Mouse (Mus musculus) MEL (cell line): ENCODE results near the gene Obox8. TPM values are rescaled to one million over a fixed set of nuclear protein-coding genes. Genes with fewer than 3 reads are reported as not detected.

ENCODE experiments used
- DNase-seq: peaks from one replicate; pipeline ENCODE4 v3.0.0; 2011; ENCODE audit warnings: low read depth, low spot score
- H3K27ac ChIP-seq: 2 replicates; pipeline ENCODE4 v1.5.1; 2012; ENCODE audit warnings: low read depth, mild to moderate bottlenecking, control low read depth, low read length, moderate library complexity; ENCODE audit not compliant: control insufficient read depth
- H3K27me3 ChIP-seq, 2 experiments: fragments of 150-350 bp in 1 of 2; sonication (generic) in 1 of 2; 2 replicates each; pipeline ENCODE4 v1.6.1; 2012; ENCODE audit warnings: low read length in 2 of 2, mild to moderate bottlenecking in 2 of 2, improper control_type of control experiment in 1 of 2, moderate library complexity in 1 of 2; ENCODE audit not compliant: insufficient read depth in 2 of 2, control insufficient read depth in 1 of 2
- H3K36me3 ChIP-seq, 2 experiments: 2 replicates each; pipeline ENCODE4 v1.6.1; 2012 to 2014; ENCODE audit warnings: low read length in 2 of 2, improper control_type of control experiment in 1 of 2, inconsistent platforms in 1 of 2, mild to moderate bottlenecking in 1 of 2; ENCODE audit not compliant: insufficient read depth in 2 of 2, control insufficient read depth in 1 of 2
- H3K4me1 ChIP-seq, 2 experiments: fragments of 150-350 bp in 1 of 2; sonication (generic) in 1 of 2; 2 replicates each; pipeline ENCODE4 v1.6.1; 2012; ENCODE audit warnings: low read length in 2 of 2, improper control_type of control experiment in 1 of 2, mild to moderate bottlenecking in 1 of 2; ENCODE audit not compliant: insufficient read depth in 2 of 2, control insufficient read depth in 1 of 2
- H3K4me3 ChIP-seq, 2 experiments: fragments of 150-350 bp in 1 of 2; sonication (generic) in 1 of 2; 2 replicates each; pipeline ENCODE4 v1.5.1; 2012; ENCODE audit warnings: low read depth in 2 of 2, low read length in 2 of 2, mild to moderate bottlenecking in 2 of 2, moderate library complexity in 2 of 2, control low read depth in 1 of 2, improper control_type of control experiment in 1 of 2; ENCODE audit not compliant: control insufficient read depth in 1 of 2, insufficient read depth in 1 of 2
- H3K79me2 ChIP-seq: 2 replicates; pipeline ENCODE4 v1.6.1; 2012; ENCODE audit warnings: mild to moderate bottlenecking, low read length, moderate library complexity; ENCODE audit not compliant: control insufficient read depth, poor library complexity, insufficient read depth
- H3K9ac ChIP-seq: 2 replicates; pipeline ENCODE4 v1.6.1; 2012; ENCODE audit warnings: low read depth, mild to moderate bottlenecking, control low read depth, low read length, moderate library complexity; ENCODE audit not compliant: control insufficient read depth, poor library complexity, severe bottlenecking
- H3K9me3 ChIP-seq: fragments of 150-350 bp; sonication (generic); replicated peaks from 2 replicates; pipeline ENCODE4 v1.6.1; 2012; ENCODE audit warnings: mild to moderate bottlenecking, low read length, improper control_type of control experiment, moderate library complexity; ENCODE audit not compliant: insufficient read depth
- CHD1 ChIP-seq: IDR thresholded peaks from 2 replicates; pipeline ENCODE4 v1.6.1; 2012; ENCODE audit warnings: low read depth, mild to moderate bottlenecking, inconsistent platforms, low read length, improper control_type of control experiment
- CHD2 ChIP-seq: IDR thresholded peaks from 2 replicates; pipeline ENCODE4 v1.6.1; 2011; ENCODE audit warnings: low read length, improper control_type of control experiment
- GATA1 ChIP-seq: IDR thresholded peaks from 2 replicates; pipeline ENCODE4 v1.6.1; 2011; ENCODE audit warnings: low read depth, low read length, improper control_type of control experiment
- JUND ChIP-seq: IDR thresholded peaks from 2 replicates; pipeline ENCODE4 v1.6.1; 2011; ENCODE audit warnings: low read depth, mild to moderate bottlenecking, improper control_type of control experiment, low read length
- KAT2A ChIP-seq: conservative IDR thresholded peaks from 2 replicates; pipeline ENCODE4 v1.6.1; 2012; ENCODE audit warnings: low read depth, low read length, improper control_type of control experiment, inconsistent platforms
- MAFK ChIP-seq: IDR thresholded peaks from 2 replicates; pipeline ENCODE4 v1.6.1; 2011; ENCODE audit warnings: low read depth, mild to moderate bottlenecking, low read length, improper control_type of control experiment, borderline replicate concordance
- MAX ChIP-seq: IDR thresholded peaks from 2 replicates; pipeline ENCODE4 v1.6.1; 2011; ENCODE audit warnings: low read length, improper control_type of control experiment
- MAZ ChIP-seq: IDR thresholded peaks from 2 replicates; pipeline ENCODE4 v1.6.1; 2012; ENCODE audit warnings: low read depth, mild to moderate bottlenecking, inconsistent platforms, low read length, improper control_type of control experiment
- MXI1 ChIP-seq: IDR thresholded peaks from 2 replicates; pipeline ENCODE4 v1.6.1; 2011; ENCODE audit warnings: mild to moderate bottlenecking, low read depth, low read length, improper control_type of control experiment
- MYB ChIP-seq: IDR thresholded peaks from 2 replicates; pipeline ENCODE4 v1.6.1; 2011; ENCODE audit warnings: mild to moderate bottlenecking, low read depth, low read length, improper control_type of control experiment
- MYC ChIP-seq: IDR thresholded peaks from 2 replicates; pipeline ENCODE4 v1.6.1; 2011; ENCODE audit warnings: low read depth, mild to moderate bottlenecking, low read length, improper control_type of control experiment, moderate library complexity
- NRF1 ChIP-seq: IDR thresholded peaks from 2 replicates; pipeline ENCODE4 v1.6.1; 2014; ENCODE audit warnings: low read depth, mild to moderate bottlenecking, inconsistent platforms, low read length, improper control_type of control experiment, moderate library complexity; ENCODE audit not compliant: poor library complexity, insufficient read depth, severe bottlenecking
- POLR2A ChIP-seq, 2 experiments: IDR thresholded peaks; 2 replicates each; pipeline ENCODE4 v1.6.1; 2011 to 2012; ENCODE audit warnings: low read length in 2 of 2, mild to moderate bottlenecking in 2 of 2, control low read depth in 1 of 2, improper control_type of control experiment in 1 of 2, low read depth in 1 of 2, moderate library complexity in 1 of 2; ENCODE audit not compliant: control insufficient read depth in 1 of 2, insufficient read depth in 1 of 2, poor library complexity in 1 of 2
- POLR2AphosphoS2 ChIP-seq: IDR thresholded peaks from 2 replicates; pipeline ENCODE4 v1.6.1; 2011; ENCODE audit warnings: low read length, improper control_type of control experiment
- POLR2AphosphoS5 ChIP-seq: IDR thresholded peaks from 2 replicates; pipeline ENCODE4 v1.6.1; 2012; ENCODE audit warnings: low read depth, borderline replicate concordance, mild to moderate bottlenecking, inconsistent platforms, low read length, moderate library complexity, mixed read lengths
- SIN3A ChIP-seq: IDR thresholded peaks from 2 replicates; pipeline ENCODE4 v1.6.1; 2012; ENCODE audit warnings: low read length, improper control_type of control experiment, inconsistent platforms
- SMC3 ChIP-seq: IDR thresholded peaks from 2 replicates; pipeline ENCODE4 v1.6.1; 2011; ENCODE audit warnings: low read depth, low read length, improper control_type of control experiment
- TAL1 ChIP-seq: IDR thresholded peaks from 2 replicates; pipeline ENCODE4 v1.6.1; 2012; ENCODE audit warnings: mild to moderate bottlenecking, inconsistent platforms, low read length, moderate library complexity, mixed read lengths
- UBTF ChIP-seq: IDR thresholded peaks from 2 replicates; pipeline ENCODE4 v1.6.1; 2012; ENCODE audit warnings: low read depth, mild to moderate bottlenecking, inconsistent platforms, low read length, improper control_type of control experiment, moderate library complexity, borderline replicate concordance; ENCODE audit not compliant: insufficient read depth
- USF2 ChIP-seq, 2 experiments: IDR thresholded peaks; 2 replicates each; pipeline ENCODE4 v1.6.1; 2011 to 2012; ENCODE audit warnings: improper control_type of control experiment in 2 of 2, low read length in 2 of 2, borderline replicate concordance in 1 of 2, inconsistent platforms in 1 of 2, low read depth in 1 of 2, mild to moderate bottlenecking in 1 of 2; ENCODE audit not compliant: insufficient read depth in 1 of 2
- ZC3H11A ChIP-seq: IDR thresholded peaks from 2 replicates; pipeline ENCODE4 v1.6.1; 2012; ENCODE audit warnings: low read depth, mild to moderate bottlenecking, inconsistent platforms, low read length, improper control_type of control experiment
- ZMIZ1 ChIP-seq: IDR thresholded peaks from 2 replicates; pipeline ENCODE4 v1.6.1; 2012; ENCODE audit warnings: low read depth, mild to moderate bottlenecking, inconsistent platforms, low read length, improper control_type of control experiment, moderate library complexity
- polyA plus RNA-seq, 2 experiments: library from polyadenylated mRNA; stranded (reverse) in 1 of 2; unstranded in 1 of 2; fragments of >175 nt in 1 of 2; fragments of >200 nt in 1 of 2; gene quantifications; 2 replicates each; pipeline versions ENCODE4 v1.2.1 to v1.2.4; 2012; ENCODE audit warnings: low replicate concordance in 2 of 2, low read depth in 1 of 2; ENCODE audit not compliant: insufficient read length in 2 of 2, insufficient read depth in 1 of 2, missing spikeins in 1 of 2
- total RNA-seq: library from RNA; depleted of rRNA; stranded (reverse); fragments of 300-350 nt; gene quantifications from 2 replicates; pipeline ENCODE4 v1.2.3, GENCODE M21; 2012; rRNA removed

Gene Obox8
- total and polyA plus RNA-seq, 3 experiments, result not detected

GRCm38 (mm10) chr7:14308671-14309070 is 24.7 kb downstream of the Obox8 start:
- TF ChIP-seq USF2 (IDR thresholded peaks at IDR 0.05; ENCODE audit: borderline replicate concordance in 1 of 2, insufficient read depth in 1 of 2, low read depth in 1 of 2, low read length in 2 of 2) (no peak), CHD2 (no peak), MAX (no peak), UBTF (no peak), NRF1 (no peak), MAZ (no peak), CHD1 (no peak), SMC3 (no peak), KAT2A (no peak), POLR2AphosphoS2 (no peak), MYC (no peak), JUND (no peak)
- Histone ChIP-seq H3K4me3 (no peak overlapping the region), H3K27me3 (no peaks in the 10 kb centered on the region)

GRCm38 (mm10) chr7:14307571-14307970 is 25.8 kb downstream of the Obox8 start:
- no peaks in the 10 kb centered on the region for H3K27me3 ChIP-seq
- H3K4me3 ChIP-seq, result no peak overlapping the region
- no peaks in the 10 kb centered on the region for H3K36me3 ChIP-seq
- TF ChIP-seq MAX (no peak), GATA1 (no peak), TAL1 (no peak), MAFK (no peak), MXI1 (no peak), JUND (no peak), MAZ (no peak), ZMIZ1 (no peak), POLR2A (IDR thresholded peaks at IDR 0.05; ENCODE audit: control insufficient read depth in 1 of 2, insufficient read depth in 1 of 2, low read depth in 1 of 2, low read length in 2 of 2, poor library complexity in 1 of 2) (no peak), MYB (no peak), POLR2AphosphoS5 (no peak), SIN3A (no peak), ZC3H11A (no peak), SMC3 (no peak)
- no peaks in the 10 kb centered on the region for H3K79me2 ChIP-seq
- no peak overlapping the region for H3K9ac ChIP-seq
- no peak for DNase-seq
- H3K9me3 ChIP-seq, result no peaks in the 10 kb centered on the region
- no peaks in the 10 kb centered on the region for H3K4me1 ChIP-seq
- H3K27ac ChIP-seq, result no peak overlapping the region

More at GRCm38 (mm10) chr7:14308671-14309070, 24.7 kb downstream of the Obox8 start:
- Histone ChIP-seq H3K36me3 (no peaks in the 10 kb centered on the region), H3K9me3 (no peaks in the 10 kb centered on the region), H3K27ac (no peak overlapping the region), H3K9ac (no peak overlapping the region), H3K4me1 (no peaks in the 10 kb centered on the region), H3K79me2 (no peaks in the 10 kb centered on the region)
- no peak for DNase-seq

Other genes with a start within 250 kb of the Obox8 start
- not detected in 2 replicates for gene Sult2a3, start 210.5 kb downstream of the Obox8 start, total RNA-seq
- not detected for gene Sult2a3, start 210.5 kb downstream of the Obox8 start, polyA plus RNA-seq
- gene Sult2a6, start 78.7 kb downstream of the Obox8 start, total RNA-seq, result not detected in 2 replicates
- not detected for gene Sult2a6, start 78.7 kb downstream of the Obox8 start, polyA plus RNA-seq
- not detected in 2 replicates for gene Sult2a8, start 113.2 kb upstream of the Obox8 start, total RNA-seq
- not detected for gene Sult2a8, start 113.2 kb upstream of the Obox8 start, polyA plus RNA-seq
- gene Sult2a7, start 160.7 kb upstream of the Obox8 start, total RNA-seq, result not detected in 2 replicates
- gene Sult2a7, start 160.7 kb upstream of the Obox8 start, polyA plus RNA-seq, result not detected
- not detected in 2 replicates for gene Vmn1r90, start 229.9 kb upstream of the Obox8 start, total RNA-seq
- not detected for gene Vmn1r90, start 229.9 kb upstream of the Obox8 start, polyA plus RNA-seq